Mouse (Mus musculus) kidney, adult 9 months (tissue): ENCODE measurements around the gene Cldn22.
A peak's percentile ranks its signal among the peaks of the same experiment; 100 is the strongest.

Experiments
- DNase-seq: peaks from one replicate; pipeline ENCODE4 v3.0.0; 2022

Cldn22 gene

DNA sequence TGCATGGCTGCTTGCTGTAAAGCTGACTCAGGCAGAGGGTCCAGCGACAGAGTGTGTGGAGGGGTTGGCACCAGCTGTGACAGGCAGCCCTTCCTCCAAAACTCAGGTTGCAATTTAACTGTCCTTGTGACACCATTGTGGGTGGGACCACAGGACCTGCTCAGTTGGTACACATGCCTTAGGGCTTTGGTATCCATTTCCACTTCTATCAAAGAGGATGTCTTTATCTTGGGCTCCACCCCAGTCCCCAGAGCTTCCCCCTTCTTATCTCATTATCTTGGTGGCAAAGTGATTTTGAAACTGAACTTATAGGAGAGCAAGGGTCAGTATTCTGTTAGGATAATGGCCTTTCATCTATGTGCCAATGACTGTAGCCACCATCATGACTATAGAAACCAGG lies 9.7 kb downstream of the Cldn22 start:
- no peak for DNase-seq

DNA sequence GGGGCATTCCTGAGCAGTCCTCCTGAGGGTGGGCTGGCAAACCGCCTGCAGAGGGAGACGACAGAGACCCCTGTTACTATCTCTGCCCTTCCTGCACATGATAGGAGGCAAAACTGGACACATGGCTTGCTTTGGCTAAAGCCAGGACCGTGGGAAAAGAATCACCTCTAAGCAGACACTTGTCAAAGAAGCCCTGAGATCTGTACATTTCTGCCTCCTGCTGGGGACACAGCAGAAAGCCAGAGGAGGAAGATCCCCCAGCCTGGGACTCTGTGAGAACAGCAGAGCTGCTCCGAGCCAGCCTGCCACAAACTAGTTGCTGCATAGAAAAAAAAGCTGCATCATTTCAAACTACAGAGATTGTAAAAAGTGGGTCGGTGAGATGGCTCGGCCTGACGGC lies 18.8 kb downstream of the Cldn22 start:
- DNase-seq = no peak

DNA sequence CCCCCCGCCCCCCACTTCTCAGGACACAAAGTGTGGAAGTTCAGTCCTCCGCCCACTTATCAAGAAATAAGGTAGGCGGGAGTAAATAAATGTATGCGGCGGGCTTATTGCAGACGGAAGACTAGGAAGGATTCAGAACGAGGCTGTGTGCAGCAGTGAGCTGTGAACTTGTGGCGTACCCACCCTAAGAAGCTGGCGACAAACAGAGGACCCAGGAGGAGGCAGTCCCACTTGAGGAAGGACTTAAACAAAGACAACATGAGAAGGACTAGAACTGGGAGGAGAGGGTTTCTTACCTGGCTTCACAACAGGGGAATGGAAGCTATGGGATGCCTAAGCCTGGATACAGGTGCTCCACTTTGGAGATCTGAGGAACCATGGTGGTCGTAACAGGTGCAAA lies 19.4 kb downstream of the Cldn22 start:
- no peak for DNase-seq

DNA sequence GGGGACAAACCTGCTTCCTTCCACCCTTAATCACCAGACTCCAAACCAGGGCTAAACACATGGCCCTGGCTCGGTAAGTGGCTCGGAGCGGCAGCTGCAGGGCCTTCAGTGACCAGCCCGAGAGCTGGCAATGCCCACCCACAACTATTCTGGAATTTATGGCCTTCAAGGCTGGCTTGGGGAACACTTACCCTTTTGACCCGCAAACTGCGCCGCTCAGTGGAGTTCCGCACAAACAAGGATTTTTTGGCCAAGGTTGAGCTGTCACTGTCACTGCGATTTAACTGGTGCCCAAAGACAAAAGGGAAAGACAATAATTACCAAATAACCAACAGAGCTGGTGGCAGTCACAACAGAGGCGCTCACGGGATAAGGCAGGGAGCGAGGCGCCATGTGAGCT lies 21.7 kb downstream of the Cldn22 start:
- DNase-seq = peak; percentile 29

DNA sequence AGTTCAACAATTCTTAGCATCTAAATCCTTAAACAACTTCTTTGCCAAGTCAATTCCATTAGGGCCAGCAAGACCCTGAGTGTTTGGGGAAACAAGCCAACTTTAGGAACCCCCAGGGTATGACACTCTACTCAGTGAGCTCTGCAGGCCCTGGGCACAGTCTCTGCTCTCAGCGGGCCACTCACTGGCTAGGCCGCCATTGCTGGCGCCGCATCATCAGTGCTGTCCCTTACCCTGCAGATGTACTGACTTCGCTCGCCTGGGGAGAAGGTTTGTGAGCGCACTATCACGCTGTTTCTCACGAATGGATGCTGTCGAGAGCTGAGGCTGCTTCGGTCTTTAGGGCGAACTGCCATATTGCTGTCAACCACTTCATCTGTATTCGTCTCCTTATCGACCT lies 22.9 kb downstream of the Cldn22 start:
- DNase-seq = no peak

DNA sequence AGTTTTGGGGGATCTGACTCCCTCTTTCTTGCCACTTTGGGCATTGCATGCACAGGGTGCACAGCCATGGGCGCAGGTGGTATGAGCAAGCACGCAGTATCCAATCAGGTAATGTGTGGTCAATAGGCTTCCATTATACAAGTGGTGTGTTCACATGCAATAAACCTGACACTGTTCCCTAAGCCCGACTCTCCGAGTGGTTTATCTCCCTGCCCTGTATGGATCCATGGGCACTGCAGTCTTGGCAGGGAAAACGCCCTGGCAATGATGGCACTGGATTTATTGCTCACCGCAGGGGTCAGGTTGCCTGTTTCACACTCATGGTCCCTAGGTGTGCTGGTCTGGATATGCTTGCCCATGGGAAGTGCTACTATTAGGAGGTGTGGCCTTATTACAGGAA lies 23.6 kb downstream of the Cldn22 start:
- no peak for DNase-seq

DNA sequence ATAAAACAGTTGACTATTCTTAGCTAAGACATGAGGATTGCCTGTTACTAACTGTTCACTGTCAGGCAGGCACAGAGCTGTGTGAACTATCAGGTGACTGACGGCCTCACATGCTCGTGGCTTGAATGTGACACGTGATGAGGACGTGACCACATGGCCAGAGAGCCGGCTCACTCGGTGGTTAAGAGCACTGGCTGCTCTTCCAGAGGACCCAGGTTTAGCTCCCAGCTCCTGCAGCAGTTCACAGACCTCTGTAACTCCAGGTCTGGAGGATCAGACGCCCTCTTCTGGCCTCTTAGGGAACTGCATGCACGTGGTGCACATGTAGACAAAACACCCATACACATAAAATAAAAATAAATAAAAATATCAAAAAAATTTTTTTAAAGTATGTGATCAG lies 25.6 kb downstream of the Cldn22 start:
- no peak for DNase-seq

DNA sequence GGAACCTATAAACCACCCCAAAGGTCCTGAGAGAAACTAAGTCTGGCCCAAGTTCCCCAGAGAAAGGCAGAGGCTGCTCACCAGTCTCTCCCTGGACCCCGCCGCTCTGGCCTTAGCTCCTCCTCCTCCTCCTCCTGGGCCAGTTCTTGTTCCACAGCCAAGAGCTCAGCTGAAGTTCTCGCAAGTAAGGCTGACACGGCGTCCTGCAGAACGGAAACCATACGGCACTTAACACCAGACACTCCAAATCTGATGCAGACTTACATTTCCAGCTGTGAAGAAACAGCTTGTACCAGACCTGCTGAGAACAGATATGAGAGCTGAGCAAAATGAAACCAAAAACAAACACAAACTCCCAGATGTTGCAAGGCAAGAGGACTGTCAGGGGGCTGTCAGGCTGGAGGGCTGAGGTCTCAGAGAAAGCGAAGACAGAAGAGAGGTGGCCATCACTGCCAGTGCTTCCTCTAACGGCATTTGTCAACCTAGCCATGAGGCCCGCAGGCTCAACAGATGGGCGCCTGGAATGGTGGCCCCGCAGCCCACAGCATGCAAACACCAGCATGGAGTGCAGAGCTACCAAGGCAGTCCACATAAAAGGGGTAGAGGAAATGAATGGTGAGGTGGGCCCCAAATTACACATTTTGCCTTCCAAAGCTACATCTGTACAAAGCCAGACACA lies 27.7 kb downstream of the Cldn22 start:
- no peak for DNase-seq

DNA sequence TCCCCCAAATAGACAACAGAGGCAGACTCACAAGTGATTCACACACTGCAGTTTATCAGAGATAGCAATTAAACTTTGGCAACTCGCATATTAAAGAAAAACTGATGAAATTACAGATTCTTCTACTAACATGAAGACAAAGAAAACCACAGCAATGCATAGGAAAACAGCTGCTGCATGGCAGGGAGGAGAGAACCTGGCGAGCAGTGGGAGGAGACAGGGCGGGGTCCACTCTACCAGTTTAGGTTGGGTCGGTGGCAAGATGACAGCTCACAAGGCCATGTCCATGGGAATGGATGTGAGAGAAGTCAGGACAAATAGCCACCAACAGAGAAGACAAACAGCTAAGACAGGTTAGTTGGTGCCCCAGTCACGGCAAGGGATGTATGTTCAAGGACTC lies 28.5 kb downstream of the Cldn22 start:
- DNase-seq = no peak

DNA sequence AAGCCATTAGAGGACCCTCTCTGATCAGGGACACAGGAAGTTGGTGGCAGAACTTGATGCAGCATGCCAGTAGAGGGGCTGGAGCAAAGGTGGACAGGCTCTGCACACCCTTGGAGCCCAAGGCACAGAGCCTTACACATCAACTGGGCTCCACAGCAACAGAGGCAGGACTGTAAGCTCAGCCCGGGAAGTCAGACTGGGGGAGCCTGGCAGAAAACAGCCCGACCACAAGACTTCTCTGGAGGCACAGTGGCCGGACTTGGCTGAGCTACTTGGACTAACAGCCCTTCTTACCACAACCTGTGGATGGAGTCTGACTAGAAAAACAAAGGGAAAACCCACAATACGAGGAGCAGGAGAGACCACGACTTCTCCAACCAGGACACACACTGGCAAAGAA lies 29.1 kb downstream of the Cldn22 start:
- no peak for DNase-seq

DNA sequence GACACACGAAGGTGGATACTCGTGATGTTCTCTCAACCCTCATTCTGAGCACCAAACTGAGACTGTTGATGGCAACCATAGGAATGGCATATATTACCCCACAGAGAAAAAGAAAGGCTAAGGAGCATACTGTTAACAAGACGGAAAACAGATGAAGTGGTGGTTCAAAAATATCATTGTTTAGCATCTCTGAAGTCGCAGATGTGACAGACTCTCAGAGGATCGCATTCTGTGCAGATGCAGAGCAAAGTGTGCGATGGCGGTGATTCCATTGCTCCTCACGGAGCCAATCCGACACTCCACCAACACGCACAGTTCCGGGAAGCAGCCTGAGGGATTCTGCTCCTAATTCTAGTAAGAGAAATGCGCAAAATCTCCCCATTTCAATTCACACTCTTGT lies 35.0 kb downstream of the Cldn22 start:
- DNase-seq = no peak

DNA sequence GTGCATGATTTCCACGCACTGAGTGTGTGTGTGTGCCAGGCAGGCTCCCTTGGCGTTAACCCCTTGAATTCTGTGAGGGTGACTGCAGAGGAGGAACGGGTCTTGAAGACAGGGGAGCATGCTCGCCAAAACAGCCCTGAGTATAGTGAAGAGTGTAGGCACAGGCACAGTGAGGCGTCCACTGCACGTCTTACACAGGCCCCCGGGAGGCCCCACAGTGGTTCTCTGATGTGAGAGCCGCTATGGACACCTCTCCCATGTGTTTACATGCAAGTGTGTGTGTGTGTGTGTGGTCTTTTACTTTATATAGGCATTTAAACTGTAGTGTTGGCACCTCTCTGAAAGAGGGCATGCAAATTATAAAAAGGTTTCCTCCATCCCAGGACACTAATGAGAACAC lies 42.3 kb downstream of the Cldn22 start:
- no peak for DNase-seq

DNA sequence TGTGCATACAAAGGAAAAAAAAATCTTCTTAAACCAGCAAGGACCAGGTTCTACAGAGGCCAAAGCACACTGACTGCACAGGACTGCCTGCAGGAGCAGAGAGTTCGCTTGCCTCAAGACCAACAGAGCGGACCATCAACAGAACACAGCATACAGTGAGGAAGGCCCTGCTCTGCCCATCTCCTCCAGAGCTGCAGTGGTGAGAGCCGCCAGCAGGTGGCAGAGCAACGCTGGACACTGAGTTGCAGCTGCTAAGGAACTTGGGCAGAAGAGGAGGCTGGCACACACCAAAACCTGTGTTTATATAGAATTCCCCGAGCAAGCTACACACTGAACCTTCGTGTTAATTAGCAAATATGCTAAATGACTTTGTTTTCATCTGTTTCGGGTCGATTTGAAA lies 42.8 kb downstream of the Cldn22 start:
- DNase-seq = peak; percentile 84

DNA sequence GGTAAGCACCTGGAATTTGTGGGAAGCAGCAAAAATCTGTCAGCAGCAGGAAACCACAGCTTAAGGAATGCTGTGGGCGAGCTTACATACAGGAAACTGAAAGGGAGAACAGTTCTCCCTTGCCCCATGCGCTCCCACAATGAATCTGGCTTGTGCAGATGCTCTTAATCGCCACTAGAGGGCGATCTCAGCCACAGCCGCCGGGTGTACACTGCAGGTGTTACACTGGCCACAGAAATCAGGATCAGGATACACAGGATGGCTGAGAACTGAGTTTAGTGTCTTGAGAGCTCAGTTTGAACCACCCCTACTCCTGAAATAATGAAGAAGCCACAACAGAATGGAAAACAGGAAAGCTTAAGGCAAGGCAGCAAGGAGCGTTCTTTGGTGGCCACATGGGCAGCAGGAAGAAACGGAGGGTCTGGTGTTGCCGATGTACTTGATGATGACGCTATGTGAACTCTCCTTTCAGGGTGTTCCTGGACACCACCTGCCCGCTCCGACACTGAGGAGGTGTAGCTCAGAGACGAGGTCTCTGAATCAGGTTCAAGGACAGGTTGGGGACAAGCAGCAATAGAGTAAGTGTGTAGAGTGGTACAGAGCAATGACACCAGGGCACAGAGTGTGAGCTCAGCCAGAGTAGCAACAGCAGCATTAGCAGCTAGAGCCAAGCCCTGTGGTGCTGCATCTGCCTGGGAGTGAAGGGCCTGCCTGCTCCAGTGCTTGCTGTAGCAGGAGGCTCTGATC lies 48.3 kb downstream of the Cldn22 start:
- DNase-seq = peak; percentile 65

DNA sequence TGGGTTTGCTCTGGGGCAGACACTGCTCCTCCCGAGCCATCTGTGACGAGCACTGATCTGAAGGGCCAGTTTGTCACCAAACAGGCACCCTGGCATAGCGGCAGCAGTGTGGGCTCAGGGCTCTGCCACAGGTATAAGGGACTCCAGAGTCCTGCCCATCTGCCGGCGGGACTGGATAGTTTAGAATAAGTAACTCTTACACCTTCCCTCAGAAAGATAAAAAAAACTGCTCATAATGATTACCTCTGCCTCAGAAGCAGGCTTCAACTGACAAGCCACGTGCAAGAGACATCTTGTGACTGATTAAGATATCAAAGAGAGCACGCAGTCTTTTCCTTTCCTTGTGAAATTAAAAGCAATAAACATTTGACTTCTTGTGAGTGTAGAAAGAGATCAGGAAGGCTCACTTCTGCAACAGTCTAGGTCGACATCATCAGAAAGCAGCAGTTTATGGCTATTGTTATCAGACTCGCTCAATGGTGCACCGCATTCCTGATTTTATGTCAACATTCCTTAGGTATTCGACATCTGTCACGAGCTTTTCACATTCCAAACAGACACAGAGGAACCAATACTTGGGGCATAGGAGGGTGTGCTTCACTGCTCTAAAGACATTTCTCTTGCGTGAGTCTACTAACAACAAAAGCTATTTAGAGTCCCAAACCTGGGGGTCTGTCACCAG lies 50.4 kb downstream of the Cldn22 start:
- DNase-seq = no peak
